Mouse (Mus musculus) thymus, adult 2 months (tissue): ENCODE data around the gene Gm21905.

Source experiments
- CTCF ChIP-seq: fragments of 200-500 bp; IDR thresholded peaks from 2 replicates; pipeline ENCODE4 v1.5.1; 2012; ENCODE audit warnings: mild to moderate bottlenecking, control low read depth, low read length, moderate library complexity, borderline replicate concordance; ENCODE audit not compliant: control insufficient read depth, poor library complexity, insufficient read depth; ENCODE audit errors: extremely low read depth
- POLR2A ChIP-seq: fragments of 200-500 bp; IDR thresholded peaks from 2 replicates; pipeline ENCODE4 v1.6.1; 2012; ENCODE audit warnings: mild to moderate bottlenecking, low read length, control low read depth, moderate library complexity; ENCODE audit not compliant: control insufficient read depth, poor library complexity, insufficient read depth; ENCODE audit errors: extremely low read depth

DNA sequence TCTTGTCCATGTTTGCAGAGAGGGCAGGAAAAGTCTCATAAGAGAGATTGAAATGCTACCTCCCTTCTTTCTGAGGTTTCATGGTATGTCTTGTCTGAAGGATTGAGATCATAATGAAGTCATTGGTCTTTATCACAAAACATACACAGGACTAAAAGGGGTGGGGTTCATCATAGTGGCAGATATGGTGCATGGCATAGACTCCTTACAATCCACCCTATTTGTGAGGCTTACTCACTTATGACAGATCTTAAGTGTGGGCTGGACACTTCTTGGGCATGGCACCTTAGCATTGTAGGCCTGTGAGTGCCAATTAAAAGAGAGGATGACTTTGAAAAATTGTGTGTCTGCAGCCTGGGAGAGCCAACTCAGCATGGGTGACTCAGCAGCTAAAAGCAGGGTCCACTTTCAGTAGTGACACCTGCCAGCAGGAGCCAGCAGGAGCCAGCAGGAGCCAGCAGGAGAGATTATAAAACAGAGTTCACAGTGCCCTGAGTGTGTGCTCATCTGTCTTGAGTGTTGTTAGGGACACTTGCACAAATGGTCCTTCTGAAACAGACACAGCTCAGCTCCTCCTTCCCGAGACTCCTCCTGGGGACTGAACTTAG, 62.6 kb downstream of the Gm21905 start:
- TF ChIP-seq CTCF (no peak), POLR2A (no peak)
